Mouse (Mus musculus) neural tube, embryonic 11.5 days (tissue): Measurements from ENCODE around the gene Zfp526. TPM values are rescaled to one million over a fixed set of nuclear protein-coding genes. Genes with fewer than 3 reads are reported as not detected.
A peak's percentile ranks its signal among the peaks of the same experiment; 100 is the strongest.

Experiments
- ATAC-seq: fragments of 200-750 bp; cut with Nextera tagmentation; 2 replicates; pipeline ENCODE4 v1.8.0; 2017; ENCODE audit warnings: moderate number of reproducible peaks, mild to moderate bottlenecking, moderate TSS enrichment, moderate library complexity; ENCODE audit not compliant: insufficient read depth, low FRiP score, low TSS enrichment
- DNase-seq: peaks from one replicate; pipeline ENCODE4 v3.0.0-alpha.2; 2015; ENCODE audit warnings: low spot score
- H3K27ac ChIP-seq: fragments of 300-500 bp; sonication (generic); 2 replicates; pipeline ENCODE4 v1.5.1; 2014; ENCODE audit warnings: low read depth, mild to moderate bottlenecking, low read length
- H3K27me3 ChIP-seq: fragments of 300-500 bp; sonication (generic); 2 replicates; pipeline ENCODE4 v1.6.1; 2014; ENCODE audit warnings: mild to moderate bottlenecking, low read length, mixed read lengths; ENCODE audit not compliant: control insufficient read depth, insufficient read depth
- H3K36me3 ChIP-seq: fragments of 300-500 bp; sonication (generic); 2 replicates; pipeline ENCODE4 v1.6.1; 2014; ENCODE audit warnings: mild to moderate bottlenecking, low read length, moderate library complexity, mixed read lengths; ENCODE audit not compliant: control insufficient read depth, insufficient read depth
- H3K4me1 ChIP-seq: fragments of 300-500 bp; sonication (generic); 2 replicates; pipeline ENCODE4 v1.6.1; 2014; ENCODE audit warnings: low read length, mixed read lengths; ENCODE audit not compliant: control insufficient read depth, insufficient read depth
- H3K4me2 ChIP-seq: fragments of 300-500 bp; sonication (generic); 2 replicates; pipeline ENCODE4 v1.6.1; 2014; ENCODE audit warnings: low read depth, mild to moderate bottlenecking, moderate library complexity
- H3K4me3 ChIP-seq: fragments of 300-500 bp; sonication (generic); 2 replicates; pipeline ENCODE4 v1.5.1; 2014; ENCODE audit warnings: low read depth, low read length
- H3K9ac ChIP-seq: fragments of 300-500 bp; sonication (generic); 2 replicates; pipeline ENCODE4 v1.6.1; 2014; ENCODE audit warnings: mild to moderate bottlenecking, low read length
- H3K9me3 ChIP-seq: fragments of 300-500 bp; sonication (generic); 2 replicates; pipeline ENCODE4 v1.6.1; 2016; ENCODE audit warnings: low read length; ENCODE audit not compliant: control insufficient read depth
- WGBS: fragments of 180-500 bp; shearing (Covaris S2); extraction: QIAGEN DNeasy Blood & Tissue Kit; methylation state at CpG from one replicate; pipeline ENCODE4 v1.1.7; 2014; 5-methylcytosine and 5-hydroxymethylcytosine counted together
- polyA plus RNA-seq: library from polyadenylated mRNA; unstranded; fragments of >200 nt; fragmentation: Nextera tagmentation; extraction: Ambion mirVana; gene quantifications from 2 replicates; pipeline ENCODE4 v1.2.1, GENCODE M21; 2014

Gene Zfp526
- polyA plus RNA-seq, 1 experiment from 2014 or later = 3.8 TPM

DNA sequence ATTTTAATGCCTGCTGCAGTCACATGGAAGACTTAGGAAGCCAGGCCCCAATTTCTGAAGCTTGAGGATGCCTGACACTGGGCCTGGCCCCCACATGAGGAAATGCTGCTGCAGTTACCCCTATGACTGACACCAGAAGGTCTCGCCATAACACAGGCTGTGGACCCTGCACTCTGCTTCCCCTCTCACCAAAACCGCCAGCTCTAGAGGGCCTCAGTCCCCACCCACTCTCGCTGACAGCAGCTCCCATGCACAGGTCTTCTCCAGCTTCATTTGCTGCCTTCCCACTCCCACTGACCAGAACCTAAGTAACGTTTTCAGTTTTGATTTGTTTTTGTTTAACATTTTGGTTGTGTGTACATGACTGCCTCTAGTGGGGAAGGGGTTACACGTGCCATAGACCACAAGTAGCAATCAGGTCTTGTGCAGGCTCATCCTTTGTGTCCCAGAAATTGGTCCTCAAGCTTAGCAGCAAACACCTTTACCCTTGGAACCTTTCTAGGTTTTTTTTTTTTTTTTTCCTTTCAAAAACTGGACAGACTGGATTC lies 10.9 kb downstream of the Zfp526 start:
- Histone ChIP-seq H3K4me3 (no peak overlapping the region), H3K4me1 (peaks cover 10% of the 10 kb centered on the region), H3K9me3 (no peaks in the 10 kb centered on the region), H3K27ac (no peak overlapping the region), H3K9ac (no peak overlapping the region), H3K4me2 (no peak overlapping the region), H3K36me3 (peaks cover 30% of the 10 kb centered on the region), H3K27me3 (no peaks in the 10 kb centered on the region)
- DNase-seq (no peak), ATAC-seq (no peak)
- 77% methylated on average over 5 of the region's 5 CpGs for WGBS

DNA sequence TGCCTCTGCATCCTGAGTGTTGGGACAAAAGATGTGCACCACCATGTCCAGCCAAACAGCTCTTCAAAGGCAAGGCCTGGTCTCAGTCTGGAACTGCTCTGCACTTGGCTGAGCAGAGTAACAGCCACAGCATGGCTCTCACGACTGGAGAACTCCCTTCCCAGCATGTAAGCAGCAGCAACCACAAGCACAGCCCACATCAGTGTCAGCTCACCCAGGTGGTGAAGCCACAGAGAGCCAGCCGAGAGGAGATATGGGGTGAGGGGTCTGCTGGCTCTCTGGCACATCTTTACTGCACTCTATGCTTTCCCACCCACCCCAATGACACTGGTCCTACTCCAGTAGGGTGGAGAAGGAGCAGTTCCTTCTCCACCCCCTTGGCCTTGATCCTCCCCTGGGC lies 11.8 kb downstream of the Zfp526 start:
- Histone ChIP-seq H3K4me3 (no peak overlapping the region), H3K36me3 (peaks cover 29% of the 10 kb centered on the region), H3K27ac (no peak overlapping the region), H3K4me2 (no peak overlapping the region), H3K4me1 (peaks cover 10% of the 10 kb centered on the region), H3K27me3 (no peaks in the 10 kb centered on the region), H3K9me3 (no peaks in the 10 kb centered on the region), H3K9ac (no peak overlapping the region)
- DNase-seq = no peak
- WGBS = 90% methylated on average over 2 of the region's 2 CpGs
- no peak for ATAC-seq

DNA sequence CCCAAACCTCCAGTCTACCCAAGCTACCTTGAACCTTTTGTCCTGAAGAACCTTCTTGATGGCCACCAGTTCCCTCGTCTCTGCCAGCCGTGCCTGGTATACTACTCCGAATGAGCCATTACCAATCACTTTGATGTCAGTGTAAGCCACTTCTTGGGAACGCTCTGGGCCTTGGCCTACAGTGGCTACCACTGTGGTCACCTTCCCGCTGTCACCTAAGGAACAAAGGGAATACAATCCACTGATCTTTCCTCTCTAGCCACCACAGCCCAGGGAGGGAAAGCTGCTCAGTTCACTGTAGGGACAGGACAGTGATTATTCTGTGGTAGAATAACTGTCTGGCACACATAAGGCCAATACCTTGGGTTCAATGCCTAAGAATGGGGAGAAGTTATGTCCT lies 14.3 kb downstream of the Zfp526 start:
- Histone ChIP-seq H3K9me3 (no peaks in the 10 kb centered on the region), H3K36me3 (peaks cover 18% of the 10 kb centered on the region), H3K27me3 (no peaks in the 10 kb centered on the region), H3K4me1 (peaks cover 10% of the 10 kb centered on the region), H3K9ac (no peak overlapping the region), H3K4me3 (no peak overlapping the region), H3K27ac (no peak overlapping the region), H3K4me2 (no peak overlapping the region)
- no peak for ATAC-seq
- WGBS = 89% methylated on average over 5 of the region's 5 CpGs
- no peak for DNase-seq

DNA sequence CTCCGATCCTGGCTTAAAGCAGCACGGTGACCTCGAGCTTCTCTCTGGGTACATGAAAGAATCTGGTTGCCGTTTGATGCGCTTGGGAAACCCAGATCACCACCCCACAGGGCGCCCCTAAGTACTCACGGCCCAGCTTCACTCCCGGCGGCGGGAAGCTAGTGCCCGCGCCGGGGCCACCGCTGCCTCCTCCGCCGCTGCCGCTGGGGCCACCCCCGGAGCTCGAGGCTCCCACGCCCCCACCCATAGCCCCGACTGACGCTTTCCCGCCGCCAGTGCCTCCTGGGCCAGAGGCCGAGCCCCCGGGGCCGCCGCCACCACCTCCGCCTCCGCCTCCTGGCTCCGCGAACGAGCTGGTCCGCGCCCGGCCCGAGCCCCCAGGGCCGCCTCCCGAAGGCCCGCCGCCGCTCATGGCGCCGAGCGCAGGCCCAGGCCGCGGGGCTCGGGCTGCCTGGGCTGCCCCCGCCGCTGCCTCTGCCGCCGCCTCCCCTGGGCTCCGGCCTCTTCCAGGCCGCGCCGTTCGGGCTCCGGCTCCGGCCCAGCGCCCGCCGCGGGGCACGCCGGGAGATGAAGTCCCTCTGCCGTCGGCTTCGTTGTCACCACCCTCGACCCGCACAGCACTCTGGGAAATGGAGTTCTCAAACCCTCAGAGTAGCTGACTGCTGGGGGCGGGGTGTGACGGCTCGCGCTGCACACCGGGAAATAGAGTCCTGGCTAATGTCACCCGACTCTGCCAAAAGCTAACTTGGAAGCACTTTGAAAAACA lies 16.2 kb downstream of the Zfp526 start, which contains the start of gene Gsk3a:
Gene Gsk3a, minus strand, starts transcription at position 603 of the 766 bp plus-strand sequence.
- Histone ChIP-seq H3K4me3 (peak within 1 kb of the TSS; percentile 98), H3K36me3 (peaks cover 10% of the 10 kb centered on the region), H3K9ac (peak within 1 kb of the TSS; percentile 95), H3K9me3 (no peaks in the 10 kb centered on the region), H3K4me1 (peaks cover 10% of the 10 kb centered on the region), H3K27ac (peak within 1 kb of the TSS; percentile 50), H3K27me3 (no peaks in the 10 kb centered on the region), H3K4me2 (peak within 1 kb of the TSS; percentile 66)
- DNase-seq (peak; percentile 97), ATAC-seq (peak; percentile 85)
- WGBS = under 1% methylated on average over 59 of the region's 76 CpGs

DNA sequence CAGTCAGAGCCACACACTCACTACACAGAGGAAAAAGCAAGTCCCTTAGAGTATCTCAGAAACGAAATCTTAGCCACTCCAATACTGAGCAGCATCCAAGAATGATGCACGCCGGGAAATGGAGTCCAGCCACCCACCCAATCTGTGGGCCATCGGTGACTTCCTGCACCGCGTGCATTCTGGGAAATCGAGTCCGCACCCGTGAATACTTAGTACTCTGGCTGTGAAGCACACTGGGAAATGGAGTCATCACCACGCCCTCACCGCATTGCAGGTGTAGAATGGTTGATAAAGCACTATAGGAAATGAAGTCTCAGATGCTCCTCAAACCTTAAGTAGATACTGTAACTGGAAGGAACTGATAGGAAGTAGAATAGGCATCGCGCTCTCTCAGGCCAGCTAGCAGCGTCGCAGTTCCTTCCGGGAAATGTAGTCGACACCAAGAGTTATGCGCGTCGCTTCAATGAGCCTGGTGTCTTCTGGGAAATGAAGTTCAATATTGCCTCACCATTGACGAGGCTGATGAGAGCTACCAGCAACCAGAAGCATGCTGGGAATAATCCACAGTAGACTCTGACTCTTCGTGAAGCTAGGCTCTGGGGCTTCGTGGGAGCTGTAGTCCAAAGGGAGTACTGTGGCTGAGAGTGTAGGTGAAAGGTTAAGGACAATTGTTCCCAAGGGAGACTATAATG lies 16.9 kb downstream of the Zfp526 start:
- Histone ChIP-seq H3K9me3 (no peaks in the 10 kb centered on the region), H3K4me3 (peak overlapping the region; percentile 98), H3K27ac (peak overlapping the region; percentile 50), H3K9ac (peak overlapping the region; percentile 95), H3K4me1 (peaks cover 10% of the 10 kb centered on the region), H3K27me3 (no peaks in the 10 kb centered on the region), H3K4me2 (peak overlapping the region; percentile 66), H3K36me3 (peaks cover 6% of the 10 kb centered on the region)
- WGBS = under 1% methylated on average over 23 of the region's 23 CpGs
- DNase-seq (peak; percentile 95), ATAC-seq (peak; percentile 94)

DNA sequence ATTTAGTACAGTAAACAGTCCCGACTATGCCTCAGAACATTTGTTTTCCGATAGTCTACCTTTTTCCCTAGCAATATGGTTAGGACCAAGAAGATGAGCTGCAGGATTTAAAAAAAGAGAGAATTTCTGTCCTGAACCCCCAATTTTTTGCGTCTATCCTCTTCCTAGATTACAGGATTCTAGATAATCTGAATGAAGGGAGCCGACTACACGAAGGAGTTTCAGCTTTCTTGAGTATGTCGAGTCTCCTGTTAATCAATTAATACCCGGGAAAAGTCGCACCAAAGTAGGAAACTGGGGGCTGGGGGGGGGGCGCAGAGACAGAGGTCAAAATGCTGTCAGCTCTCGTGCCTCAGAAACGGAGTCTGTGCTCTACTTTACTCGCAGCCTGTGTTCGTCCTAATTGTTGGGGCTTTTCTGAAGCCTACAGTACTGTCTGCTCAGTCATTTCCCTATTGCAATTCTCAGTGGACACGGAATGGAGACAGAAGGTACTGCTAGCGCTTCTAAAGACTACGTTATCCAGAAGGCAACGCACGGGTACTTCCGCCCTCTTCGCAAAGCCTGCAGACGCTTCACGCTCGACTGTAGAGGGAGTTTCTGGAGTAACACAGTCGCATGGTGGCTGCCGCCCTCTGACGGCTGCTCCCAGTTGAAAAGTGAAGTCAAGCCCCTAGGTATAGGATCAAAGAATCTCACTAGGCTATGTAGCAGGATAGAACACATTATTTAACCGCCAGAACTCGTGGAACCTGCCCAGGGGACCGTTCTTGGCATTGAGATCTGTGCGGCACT lies 17.8 kb downstream of the Zfp526 start:
- DNase-seq (peak; percentile 87), ATAC-seq (peak; percentile 18)
- H3K9me3 ChIP-seq = no peaks in the 10 kb centered on the region
- peaks cover 10% of the 10 kb centered on the region for H3K4me1 ChIP-seq
- peak overlapping the region; percentile 98 for H3K4me3 ChIP-seq
- no peaks in the 10 kb centered on the region for H3K27me3 ChIP-seq
- H3K9ac ChIP-seq = peak overlapping the region; percentile 22
- peaks cover 2% of the 10 kb centered on the region for H3K36me3 ChIP-seq
- H3K4me2 ChIP-seq = peak overlapping the region; percentile 66
- WGBS = 5% methylated on average over 30 of the region's 30 CpGs
- H3K27ac ChIP-seq = peak overlapping the region; percentile 49; the same call in 1 of the 2 replicates

DNA sequence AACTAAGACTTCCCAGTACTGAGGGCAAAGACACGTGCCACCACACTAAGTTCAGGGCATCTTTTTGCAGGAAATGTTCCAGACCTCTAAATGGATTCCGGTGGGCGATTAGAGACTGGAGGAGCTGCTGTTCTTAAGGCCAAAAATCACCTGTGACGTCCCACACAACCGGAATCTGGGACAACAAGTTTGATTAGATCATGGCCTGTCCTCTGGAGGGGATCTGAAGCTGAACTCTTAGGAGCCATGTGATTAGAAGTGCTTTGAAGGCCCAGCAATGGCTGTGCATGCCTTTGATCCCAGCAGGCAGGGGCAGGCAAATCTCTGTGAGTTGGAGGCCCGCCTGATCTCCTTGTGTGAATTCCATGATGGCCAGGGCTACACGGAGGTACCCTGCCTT lies 19.4 kb downstream of the Zfp526 start:
- Histone ChIP-seq H3K27ac (no peak overlapping the region), H3K4me3 (no peak overlapping the region), H3K9ac (no peak overlapping the region), H3K9me3 (no peaks in the 10 kb centered on the region), H3K36me3 (peaks cover 7% of the 10 kb centered on the region), H3K4me2 (no peak overlapping the region), H3K4me1 (peaks cover 9% of the 10 kb centered on the region), H3K27me3 (no peaks in the 10 kb centered on the region)
- WGBS = 62% methylated on average over 7 of the region's 7 CpGs
- ATAC-seq = no peak
- DNase-seq = no peak

DNA sequence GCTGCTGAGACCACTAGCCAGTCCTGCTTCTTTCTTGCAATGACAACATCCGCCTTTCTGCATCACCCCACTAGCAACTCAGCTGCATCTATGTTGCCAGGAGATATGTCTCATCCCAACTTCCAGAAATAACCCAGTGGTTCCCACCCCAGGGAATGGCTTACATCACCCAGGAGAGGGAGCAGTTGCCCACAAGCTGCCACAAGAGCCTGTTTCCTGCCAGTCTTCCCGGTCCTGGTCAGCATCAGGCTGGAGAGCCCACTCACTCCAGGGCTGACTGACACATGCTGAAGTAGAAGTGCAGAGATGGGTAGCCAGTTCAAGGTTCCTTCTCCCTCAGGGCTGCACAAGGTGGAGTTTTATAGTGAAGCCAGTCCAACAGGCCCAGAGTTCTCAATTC lies 19.8 kb downstream of the Zfp526 start:
- no peak overlapping the region for H3K4me3 ChIP-seq
- no peak overlapping the region for H3K4me2 ChIP-seq
- no peaks in the 10 kb centered on the region for H3K27me3 ChIP-seq
- DNase-seq = peak; percentile 58
- no peak overlapping the region for H3K27ac ChIP-seq
- peaks cover 6% of the 10 kb centered on the region for H3K4me1 ChIP-seq
- H3K36me3 ChIP-seq = peaks cover 7% of the 10 kb centered on the region
- H3K9ac ChIP-seq = no peak overlapping the region
- 24% methylated on average over 2 of the region's 2 CpGs for WGBS
- no peaks in the 10 kb centered on the region for H3K9me3 ChIP-seq
- no peak for ATAC-seq
